Mouse (Mus musculus): ENCODE data around the gene Gm9508. TPM values are rescaled to one million over a fixed set of nuclear protein-coding genes. Genes with fewer than 3 reads are reported as not detected.

The Gm9508 gene
- polyA plus RNA-seq, 1 experiment from 2014 or later, result not detected

- H3K9me3 ChIP-seq, result no peaks in the 10 kb centered on the region
- peaks cover 29% of the 10 kb centered on the region for H3K4me1 ChIP-seq
- peak; percentile 64 for ATAC-seq (ENCODE audit: insufficient number of reproducible peaks, low FRiP score, low TSS enrichment, low read depth)
- H3K27me3 ChIP-seq, result peaks cover 15% of the 10 kb centered on the region; the same call in 1 of the 2 replicates
- H3K4me3 ChIP-seq, result no peak overlapping the region
- H3K9ac ChIP-seq, result no peak overlapping the region
- WGBS, result 29% methylated on average over 8 of the region's 8 CpGs
- H3K4me2 ChIP-seq, result 0 out of 2 replicates have a peak overlapping the region, but pooled peaks have one; percentile 5
- no peak overlapping the region; the same call in 1 of the 2 replicates for H3K27ac ChIP-seq
- no peaks in the 10 kb centered on the region for H3K36me3 ChIP-seq
Measured at GRCm38 (mm10) chr10:77666342-77666741, 30.7 kb downstream of the Gm9508 start.

GRCm38 (mm10) chr10:77663949-77664665 lies 32.9 kb downstream of the Gm9508 start:
- Histone ChIP-seq H3K9ac (no peak overlapping the region), H3K9me3 (no peaks in the 10 kb centered on the region), H3K27ac (no peak overlapping the region), H3K27me3 (peaks cover 15% of the 10 kb centered on the region; the same call in 1 of the 2 replicates), H3K4me3 (no peak overlapping the region), H3K36me3 (no peaks in the 10 kb centered on the region), H3K4me2 (peak overlapping the region; percentile 26), H3K4me1 (peaks cover 29% of the 10 kb centered on the region)
- ATAC-seq (ENCODE audit: insufficient number of reproducible peaks, low FRiP score, low TSS enrichment, low read depth), result no peak
- 17% methylated on average over 43 of the region's 43 CpGs for WGBS

GRCm38 (mm10) chr10:77658286-77658994 lies 38.6 kb downstream of the Gm9508 start:
- ATAC-seq (ENCODE audit: insufficient number of reproducible peaks, low FRiP score, low TSS enrichment, low read depth), result no peak

GRCm38 (mm10) chr10:77652046-77652445 lies 45.0 kb downstream of the Gm9508 start:
- 0 out of 2 replicates have a peak, but pooled peaks cover 4% of the 10 kb centered on the region for H3K36me3 ChIP-seq
- peaks cover 22% of the 10 kb centered on the region for H3K4me1 ChIP-seq
- H3K9me3 ChIP-seq, result no peaks in the 10 kb centered on the region
- no peaks in the 10 kb centered on the region for H3K27me3 ChIP-seq
- no peak overlapping the region for H3K4me2 ChIP-seq
- WGBS, result 77% methylated on average over 9 of the region's 9 CpGs
- H3K4me3 ChIP-seq, result no peak overlapping the region
- H3K9ac ChIP-seq, result no peak overlapping the region
- H3K27ac ChIP-seq, result no peak overlapping the region
- no peak for ATAC-seq (ENCODE audit: insufficient number of reproducible peaks, low FRiP score, low TSS enrichment, low read depth)

More at GRCm38 (mm10) chr10:77658286-77658994, 38.6 kb downstream of the Gm9508 start:
- Histone ChIP-seq H3K27me3 (peaks cover under 1% of the 10 kb centered on the region; the same call in 1 of the 2 replicates), H3K9me3 (no peaks in the 10 kb centered on the region), H3K9ac (no peak overlapping the region), H3K27ac (no peak overlapping the region), H3K36me3 (no peaks in the 10 kb centered on the region), H3K4me1 (peaks cover 6% of the 10 kb centered on the region; the same call in 1 of the 2 replicates), H3K4me3 (no peak overlapping the region), H3K4me2 (no peak overlapping the region)
- WGBS, result 56% methylated on average over 15 of the region's 15 CpGs

- 90% methylated on average over 8 of the region's 8 CpGs for WGBS
- Histone ChIP-seq H3K36me3 (peaks cover 42% of the 10 kb centered on the region), H3K4me2 (no peak overlapping the region), H3K9me3 (no peaks in the 10 kb centered on the region), H3K27ac (no peak overlapping the region), H3K4me3 (no peak overlapping the region), H3K9ac (no peak overlapping the region), H3K4me1 (peaks cover 22% of the 10 kb centered on the region), H3K27me3 (no peaks in the 10 kb centered on the region)
- ATAC-seq (ENCODE audit: insufficient number of reproducible peaks, low FRiP score, low TSS enrichment, low read depth), result no peak
Measured at GRCm38 (mm10) chr10:77647901-77648300, 49.1 kb downstream of the Gm9508 start.

- peaks cover 22% of the 10 kb centered on the region for H3K4me1 ChIP-seq
- peaks cover 44% of the 10 kb centered on the region for H3K36me3 ChIP-seq
- H3K4me3 ChIP-seq, result no peak overlapping the region
- no peak overlapping the region for H3K27ac ChIP-seq
- H3K9me3 ChIP-seq, result no peaks in the 10 kb centered on the region
- H3K4me2 ChIP-seq, result no peak overlapping the region
- WGBS, result 88% methylated on average over 1 of the region's 1 CpGs
- no peaks in the 10 kb centered on the region for H3K27me3 ChIP-seq
- no peak overlapping the region for H3K9ac ChIP-seq
- no peak for ATAC-seq (ENCODE audit: insufficient number of reproducible peaks, low FRiP score, low TSS enrichment, low read depth)
Measured at GRCm38 (mm10) chr10:77647461-77647860, 49.6 kb downstream of the Gm9508 start.

Other genes starting within 250 kb of the Gm9508 start
- 36.2 and 37.7 TPM in 2 replicates for gene Fam207a, start 181.4 kb downstream of the Gm9508 start, polyA plus RNA-seq (2015; fragmentation: Nextera tagmentation; extraction: Ambion mirVana)
- 3.5 TPM in 2 replicates for gene Itgb2, start 167.0 kb downstream of the Gm9508 start, polyA plus RNA-seq (2015; fragmentation: Nextera tagmentation; extraction: Ambion mirVana)
- 145 and 158 TPM in 2 replicates for gene Pttg1ip, start 115.5 kb downstream of the Gm9508 start, polyA plus RNA-seq (2015; fragmentation: Nextera tagmentation; extraction: Ambion mirVana)
- 343 and 347 TPM in 2 replicates for gene Sumo3, start 91.1 kb downstream of the Gm9508 start, polyA plus RNA-seq (2015; fragmentation: Nextera tagmentation; extraction: Ambion mirVana)
- gene Gm49325, start 91.0 kb downstream of the Gm9508 start, polyA plus RNA-seq (2015; fragmentation: Nextera tagmentation; extraction: Ambion mirVana), result 1.3 and 1.8 TPM in 2 replicates
- gene Ube2g2, start 75.0 kb downstream of the Gm9508 start, polyA plus RNA-seq (2015; fragmentation: Nextera tagmentation; extraction: Ambion mirVana), result 99.8 and 127 TPM in 2 replicates
- gene Tspear, start 10.7 kb downstream of the Gm9508 start, polyA plus RNA-seq (2015; fragmentation: Nextera tagmentation; extraction: Ambion mirVana), result 2.1 and 2.8 TPM in 2 replicates
- not detected in 2 replicates for gene Gm19402, start 6.5 kb downstream of the Gm9508 start, polyA plus RNA-seq (2015; fragmentation: Nextera tagmentation; extraction: Ambion mirVana)
- gene Gm10272, start 9.4 kb upstream of the Gm9508 start, polyA plus RNA-seq (2015; fragmentation: Nextera tagmentation; extraction: Ambion mirVana), result not detected in 2 replicates
- 1.2 and 1.4 TPM in 2 replicates for gene Gm10024, start 14.2 kb upstream of the Gm9508 start, polyA plus RNA-seq (2015; fragmentation: Nextera tagmentation; extraction: Ambion mirVana)
- not detected in 2 replicates for gene Gm10142, start 18.6 kb upstream of the Gm9508 start, polyA plus RNA-seq (2015; fragmentation: Nextera tagmentation; extraction: Ambion mirVana)
- 0.29 TPM in 1 of 2 replicates, not detected in the other for gene Krtap12-1, start 23.4 kb upstream of the Gm9508 start, polyA plus RNA-seq (2015; fragmentation: Nextera tagmentation; extraction: Ambion mirVana)
- not detected in 2 replicates for gene Gm10100, start 29.3 kb upstream of the Gm9508 start, polyA plus RNA-seq (2015; fragmentation: Nextera tagmentation; extraction: Ambion mirVana)
- not detected in 2 replicates for gene Gm18596, start 45.4 kb upstream of the Gm9508 start, polyA plus RNA-seq (2015; fragmentation: Nextera tagmentation; extraction: Ambion mirVana)
- gene Gm9736, start 54.1 kb upstream of the Gm9508 start, polyA plus RNA-seq (2015; fragmentation: Nextera tagmentation; extraction: Ambion mirVana), result not detected in 2 replicates
- gene Gm3233, start 62.4 kb upstream of the Gm9508 start, polyA plus RNA-seq (2015; fragmentation: Nextera tagmentation; extraction: Ambion mirVana), result not detected in 2 replicates
- not detected in 2 replicates for gene Gm3238, start 74.1 kb upstream of the Gm9508 start, polyA plus RNA-seq (2015; fragmentation: Nextera tagmentation; extraction: Ambion mirVana)
- gene Gm7138, start 79.7 kb upstream of the Gm9508 start, polyA plus RNA-seq (2015; fragmentation: Nextera tagmentation; extraction: Ambion mirVana), result not detected in 2 replicates
- gene Gm3250, start 85.3 kb upstream of the Gm9508 start, polyA plus RNA-seq (2015; fragmentation: Nextera tagmentation; extraction: Ambion mirVana), result not detected in 2 replicates
- gene Gm7137, start 91.0 kb upstream of the Gm9508 start, polyA plus RNA-seq (2015; fragmentation: Nextera tagmentation; extraction: Ambion mirVana), result not detected in 2 replicates
- gene Gm9639, start 97.8 kb upstream of the Gm9508 start, polyA plus RNA-seq (2015; fragmentation: Nextera tagmentation; extraction: Ambion mirVana), result not detected in 2 replicates
- gene Gm19668, start 101.9 kb upstream of the Gm9508 start, polyA plus RNA-seq (2015; fragmentation: Nextera tagmentation; extraction: Ambion mirVana), result not detected in 2 replicates
- gene Gm9507, start 114.6 kb upstream of the Gm9508 start, polyA plus RNA-seq (2015; fragmentation: Nextera tagmentation; extraction: Ambion mirVana), result not detected in 2 replicates
- gene Gm2696, start 117.4 kb upstream of the Gm9508 start, polyA plus RNA-seq (2015; fragmentation: Nextera tagmentation; extraction: Ambion mirVana), result not detected in 2 replicates
- gene Krtap10-4, start 129.9 kb upstream of the Gm9508 start, polyA plus RNA-seq (2015; fragmentation: Nextera tagmentation; extraction: Ambion mirVana), result not detected in 2 replicates
- 0.17 TPM in 1 of 2 replicates, not detected in the other for gene Krtap10-10, start 138.7 kb upstream of the Gm9508 start, polyA plus RNA-seq (2015; fragmentation: Nextera tagmentation; extraction: Ambion mirVana)
- not detected in 2 replicates for gene Gm36176, start 149.6 kb upstream of the Gm9508 start, polyA plus RNA-seq (2015; fragmentation: Nextera tagmentation; extraction: Ambion mirVana)
- gene Gm10318, start 155.6 kb upstream of the Gm9508 start, polyA plus RNA-seq (2015; fragmentation: Nextera tagmentation; extraction: Ambion mirVana), result not detected in 2 replicates
- gene Gm3285, start 164.7 kb upstream of the Gm9508 start, polyA plus RNA-seq (2015; fragmentation: Nextera tagmentation; extraction: Ambion mirVana), result not detected in 2 replicates
- 3.8 and 4.0 TPM in 2 replicates for gene Lrrc3, start 205.3 kb upstream of the Gm9508 start, polyA plus RNA-seq (2015; fragmentation: Nextera tagmentation; extraction: Ambion mirVana)

Measured in limb, embryonic 15.5 days (tissue).